Mouse (Mus musculus) forebrain, embryonic 11.5 days (tissue): Measurements from ENCODE around the gene Zfp523. TPM values are rescaled to one million over a fixed set of nuclear protein-coding genes. Genes with fewer than 3 reads are reported as not detected.

ENCODE experiments used
- ATAC-seq: fragments of 200-750 bp; cut with Nextera tagmentation; replicated peaks from 2 replicates; pipeline ENCODE4 v1.8.0; 2017; ENCODE audit warnings: moderate TSS enrichment; ENCODE audit not compliant: low FRiP score
- DNase-seq: peaks from one replicate; pipeline ENCODE4 v3.0.0-alpha.2; 2017; ENCODE audit warnings: low spot score
- H3K27ac ChIP-seq: fragments of 300-500 bp; sonication (generic); 2 replicates; pipeline ENCODE4 v1.5.1; 2014; ENCODE audit warnings: low read depth, low read length
- H3K27me3 ChIP-seq: fragments of 300-500 bp; sonication (generic); 2 replicates; pipeline ENCODE4 v1.6.1; 2014; ENCODE audit warnings: mild to moderate bottlenecking, low read length, mixed read lengths; ENCODE audit not compliant: control insufficient read depth, insufficient read depth
- H3K36me3 ChIP-seq: fragments of 300-500 bp; sonication (generic); 2 replicates; pipeline ENCODE4 v1.6.1; 2014; ENCODE audit warnings: mild to moderate bottlenecking, low read length, moderate library complexity, mixed read lengths; ENCODE audit not compliant: control insufficient read depth, insufficient read depth
- H3K4me1 ChIP-seq: fragments of 300-500 bp; sonication (generic); replicated peaks from 2 replicates; pipeline ENCODE4 v1.6.1; 2014; ENCODE audit warnings: low read length, mixed read lengths; ENCODE audit not compliant: control insufficient read depth, insufficient read depth
- H3K4me2 ChIP-seq: fragments of 300-500 bp; sonication (generic); 2 replicates; pipeline ENCODE4 v1.6.1; 2014; ENCODE audit warnings: low read depth, mild to moderate bottlenecking, low read length, moderate library complexity, mixed read lengths; ENCODE audit not compliant: severe bottlenecking
- H3K4me3 ChIP-seq: fragments of 300-500 bp; sonication (generic); 2 replicates; pipeline ENCODE4 v1.5.1; 2014; ENCODE audit warnings: low read depth, low read length
- H3K9ac ChIP-seq: fragments of 300-500 bp; sonication (generic); 2 replicates; pipeline ENCODE4 v1.6.1; 2014; ENCODE audit warnings: low read length
- H3K9me3 ChIP-seq: fragments of 300-500 bp; sonication (generic); 2 replicates; pipeline ENCODE4 v1.6.1; 2016; ENCODE audit warnings: low read length, mixed read lengths; ENCODE audit not compliant: control insufficient read depth
- WGBS: fragments of 180-500 bp; shearing (Covaris S2); extraction: QIAGEN DNeasy Blood & Tissue Kit; methylation state at CpG from one replicate; pipeline ENCODE4 v1.1.7; 2014; 5-methylcytosine and 5-hydroxymethylcytosine counted together
- polyA plus RNA-seq: library from polyadenylated mRNA; unstranded; fragments of >200 nt; fragmentation: Nextera tagmentation; extraction: Ambion mirVana; gene quantifications from 2 replicates; pipeline ENCODE4 v1.2.1, GENCODE M21; 2014

The Zfp523 gene
- polyA plus RNA-seq, 1 experiment from 2014 or later: 37.8 TPM

- DNase-seq (no peak), ATAC-seq (no peak)
- no peaks in the 10 kb centered on the region for H3K27me3 ChIP-seq
- no peak overlapping the region for H3K9ac ChIP-seq
- H3K36me3 ChIP-seq: no peaks in the 10 kb centered on the region
- peaks cover 24% of the 10 kb centered on the region for H3K4me1 ChIP-seq
- no peak overlapping the region for H3K27ac ChIP-seq
- no peaks in the 10 kb centered on the region for H3K9me3 ChIP-seq
- WGBS: 86% methylated on average over 3 of the region's 3 CpGs
- no peak overlapping the region for H3K4me2 ChIP-seq
- no peak overlapping the region for H3K4me3 ChIP-seq
Observed at GRCm38 (mm10) chr17:28148288-28148687, 28.6 kb upstream of the Zfp523 start.

DNA sequence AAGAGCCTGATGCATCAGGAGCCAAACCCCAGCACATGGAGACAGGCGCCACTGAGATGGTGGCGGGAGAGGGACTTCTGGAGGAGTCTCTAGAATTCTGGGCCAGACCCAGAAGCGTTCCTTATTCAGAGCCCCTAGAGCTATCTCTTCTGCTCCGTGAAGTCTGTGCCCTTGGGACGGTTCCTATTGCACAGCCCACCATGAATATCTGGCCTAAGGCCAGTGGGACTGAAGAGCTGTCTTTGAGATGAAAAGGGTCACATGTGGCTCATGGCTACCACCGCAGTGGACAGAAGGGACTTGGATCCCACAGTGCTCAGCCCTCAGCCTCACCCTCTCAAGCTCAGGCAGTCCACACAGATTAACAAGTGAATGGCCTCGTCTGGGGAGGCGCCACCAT is 27.2 kb upstream of the Zfp523 start:
- Histone ChIP-seq H3K27me3 (no peaks in the 10 kb centered on the region), H3K36me3 (no peaks in the 10 kb centered on the region), H3K27ac (no peak overlapping the region), H3K4me2 (no peak overlapping the region), H3K9ac (no peak overlapping the region), H3K4me3 (no peak overlapping the region), H3K9me3 (no peaks in the 10 kb centered on the region), H3K4me1 (peaks cover 15% of the 10 kb centered on the region)
- DNase-seq (no peak), ATAC-seq (no peak)
- 73% methylated on average over 8 of the region's 8 CpGs for WGBS

DNA sequence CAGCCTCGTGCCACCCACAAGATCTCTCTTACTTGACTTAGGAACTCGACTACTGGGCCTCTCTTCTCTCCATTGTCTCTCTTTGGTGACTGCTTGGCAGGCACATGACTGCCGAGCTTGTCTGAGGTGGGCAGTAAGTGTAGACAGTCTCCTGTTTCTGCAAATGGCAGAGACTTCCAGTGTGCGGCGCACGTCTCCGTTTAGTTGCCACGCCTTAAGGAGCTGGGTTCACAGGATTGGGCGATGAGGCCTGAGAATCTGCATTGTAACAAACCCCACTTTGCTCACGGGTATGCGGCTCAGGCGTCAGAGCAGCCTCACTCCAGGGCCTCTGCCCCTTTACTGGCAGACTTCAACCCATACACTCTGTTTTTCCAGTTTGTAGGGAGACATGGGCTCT is 26.5 kb upstream of the Zfp523 start:
- Histone ChIP-seq H3K9me3 (no peaks in the 10 kb centered on the region), H3K27me3 (no peaks in the 10 kb centered on the region), H3K4me2 (no peak overlapping the region), H3K9ac (no peak overlapping the region), H3K4me1 (peaks cover 13% of the 10 kb centered on the region), H3K27ac (no peak overlapping the region), H3K4me3 (no peak overlapping the region), H3K36me3 (no peaks in the 10 kb centered on the region)
- DNase-seq (no peak), ATAC-seq (no peak)
- 77% methylated on average over 12 of the region's 12 CpGs for WGBS

GRCm38 (mm10) chr17:28153095-28153494 is 23.8 kb upstream of the Zfp523 start:
- Histone ChIP-seq H3K27ac (no peak overlapping the region), H3K36me3 (no peaks in the 10 kb centered on the region), H3K9me3 (no peaks in the 10 kb centered on the region), H3K4me3 (no peak overlapping the region), H3K9ac (no peak overlapping the region), H3K27me3 (no peaks in the 10 kb centered on the region), H3K4me2 (no peak overlapping the region), H3K4me1 (no peaks in the 10 kb centered on the region)
- ATAC-seq (no peak), DNase-seq (no peak)
- WGBS: 92% methylated on average over 6 of the region's 6 CpGs

DNA sequence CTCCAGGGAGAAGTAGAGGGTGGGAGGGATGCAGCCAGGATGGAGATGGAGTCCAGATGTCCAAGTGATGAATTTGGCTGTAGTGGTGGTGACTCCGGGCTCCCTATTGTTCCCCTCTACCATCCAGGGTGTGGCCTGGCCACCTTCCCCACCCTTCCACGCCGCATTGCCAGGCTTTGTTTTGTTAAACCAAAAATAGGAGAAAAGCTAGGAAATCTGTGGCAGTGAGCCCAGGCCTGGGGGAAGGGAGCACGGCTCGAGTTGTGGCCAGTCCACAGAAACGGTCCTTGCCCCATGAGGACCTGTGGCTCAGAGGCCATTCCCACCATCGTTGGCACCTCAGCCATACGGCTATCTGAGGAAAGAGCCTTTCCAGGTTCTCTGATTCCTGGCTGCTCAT is 22.0 kb upstream of the Zfp523 start:
- Histone ChIP-seq H3K27ac (no peak overlapping the region), H3K4me2 (no peak overlapping the region), H3K27me3 (no peaks in the 10 kb centered on the region), H3K9ac (no peak overlapping the region), H3K4me3 (no peak overlapping the region), H3K4me1 (peaks cover 5% of the 10 kb centered on the region; the same call in 1 of the 2 replicates), H3K36me3 (no peaks in the 10 kb centered on the region), H3K9me3 (no peaks in the 10 kb centered on the region)
- no peak for ATAC-seq
- WGBS: 94% methylated on average over 8 of the region's 8 CpGs
- no peak for DNase-seq

- WGBS: 29% methylated on average over 10 of the region's 10 CpGs
- no peaks in the 10 kb centered on the region for H3K27me3 ChIP-seq
- DNase-seq (no peak), ATAC-seq (no peak)
- no peak overlapping the region for H3K4me2 ChIP-seq
- no peak overlapping the region for H3K27ac ChIP-seq
- no peak overlapping the region for H3K4me3 ChIP-seq
- peaks cover 5% of the 10 kb centered on the region for H3K4me1 ChIP-seq
- H3K36me3 ChIP-seq: no peaks in the 10 kb centered on the region; the same call in 1 of the 2 replicates
- no peaks in the 10 kb centered on the region for H3K9me3 ChIP-seq
- 0 out of 2 replicates have a peak overlapping the region, but pooled peaks have one; percentile 8 for H3K9ac ChIP-seq
Observed at GRCm38 (mm10) chr17:28160361-28160760, 16.6 kb upstream of the Zfp523 start.

- H3K4me2 ChIP-seq: no peak overlapping the region
- H3K27me3 ChIP-seq: no peaks in the 10 kb centered on the region
- H3K27ac ChIP-seq: no peak overlapping the region
- peaks cover 5% of the 10 kb centered on the region for H3K4me1 ChIP-seq
- no peak overlapping the region for H3K4me3 ChIP-seq
- ATAC-seq (no peak), DNase-seq (no peak)
- H3K36me3 ChIP-seq: no peaks in the 10 kb centered on the region; the same call in 1 of the 2 replicates
- WGBS: 27% methylated on average over 11 of the region's 11 CpGs
- no peaks in the 10 kb centered on the region for H3K9me3 ChIP-seq
- H3K9ac ChIP-seq: no peak overlapping the region
Observed at GRCm38 (mm10) chr17:28161310-28161881, 15.5 kb upstream of the Zfp523 start.

GRCm38 (mm10) chr17:28163666-28164065 is 13.3 kb upstream of the Zfp523 start:
- DNase-seq (peak; percentile 92), ATAC-seq (0 out of 2 replicates have a peak, but pooled peaks have one; percentile 27)
- 8% methylated on average over 6 of the region's 6 CpGs for WGBS
- Histone ChIP-seq H3K9me3 (no peaks in the 10 kb centered on the region), H3K4me3 (no peak overlapping the region), H3K27ac (no peak overlapping the region), H3K4me2 (no peak overlapping the region), H3K36me3 (no peaks in the 10 kb centered on the region; the same call in 1 of the 2 replicates), H3K27me3 (no peaks in the 10 kb centered on the region), H3K9ac (no peak overlapping the region), H3K4me1 (peaks cover 1% of the 10 kb centered on the region)
